Mouse (Mus musculus): ENCODE measurements at regions not wholly inside any gene's neighbourhood (a gene's known extent, or its start where the extent isn't known, plus 50 kb on each side); places are given as distances from the start of the nearest gene placed in this dataset.

DNA sequence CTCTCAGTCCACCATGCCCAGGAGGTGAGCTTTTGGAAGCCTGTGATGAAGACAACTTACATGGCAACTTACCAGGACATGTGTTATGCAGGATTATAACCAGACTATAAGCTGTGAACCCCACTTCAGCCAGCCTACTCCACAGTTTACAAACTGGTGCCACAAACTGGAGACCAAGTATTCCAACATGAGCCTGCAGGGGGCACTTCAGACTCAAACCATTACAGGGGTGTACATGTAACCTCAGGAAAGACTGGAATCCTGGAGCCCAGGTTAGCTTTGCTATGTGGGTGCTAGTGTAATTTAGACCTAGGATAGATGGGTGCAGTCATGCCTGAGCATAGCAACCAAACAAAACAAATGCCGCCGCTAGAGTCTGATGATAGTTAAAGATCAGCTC is 124.0 kb upstream of the Lyplal1 start:
- TF ChIP-seq POLR2A (IDR thresholded peaks at IDR 0.05; ENCODE audit: low read depth, low read length), result no peak
- TF ChIP-seq CTCF (IDR thresholded peaks at IDR 0.05; ENCODE audit: borderline replicate concordance, insufficient read depth, low read length), result no peak

Data from embryonic fibroblast, embryonic 13.5 days (primary cell).